8 mouse cellular contexts compared by ENCODE assay signal in genomic region chr17:87797688-87798291, GRCm38 (mm10). TPM values are rescaled to one million over a fixed set of nuclear protein-coding genes. Genes with fewer than 3 reads are reported as not detected.
DNase-seq lines count a peak whose midpoint lies in the region; ATAC-seq lines count a peak whose summit lies in the region.

TSS of gene Kcnk12 (minus strand) at chr17:87797994.

- H3K9ac ChIP-seq in forebrain, embryonic 16.5 days (replicated peaks; ENCODE audit: low read depth, low read length): peak within 1 kb of the TSS; percentile 59
- H3K9ac ChIP-seq in neural tube, embryonic 11.5 days (ENCODE audit: low read length): peak within 1 kb of the TSS; percentile 32

- H3K36me3 ChIP-seq in forebrain, embryonic 16.5 days (ENCODE audit: control insufficient read depth, insufficient read depth): no peaks in the 10 kb centered on the region
- no peaks in the 10 kb centered on the region for H3K36me3 ChIP-seq in limb, embryonic 10.5 days
- no peaks in the 10 kb centered on the region for H3K36me3 ChIP-seq in neural tube, embryonic 11.5 days (ENCODE audit: control insufficient read depth, insufficient read depth, low read length)

- H3K27me3 ChIP-seq in forebrain, embryonic 16.5 days (replicated peaks; ENCODE audit: control insufficient read depth, insufficient read depth, low read length): peaks cover 53% of the 10 kb centered on the region
- peaks cover 81% of the 10 kb centered on the region for H3K27me3 ChIP-seq in limb, embryonic 10.5 days (ENCODE audit: low read depth, poor library complexity, severe bottlenecking)
- peaks cover 55% of the 10 kb centered on the region for H3K27me3 ChIP-seq in neural tube, embryonic 11.5 days (ENCODE audit: control insufficient read depth, insufficient read depth, low read length)

- intact Hi-C loops in gastrocnemius, postnatal 14 days (cut with DNase I; ENCODE audit: low total_unique reads): no loop called here

- WGBS in forebrain, embryonic 16.5 days: 0% methylated on average over 46 of the region's 46 CpGs
- under 1% methylated on average over 46 of the region's 46 CpGs for WGBS in limb, embryonic 10.5 days
- WGBS in neural tube, embryonic 11.5 days: under 1% methylated on average over 45 of the region's 46 CpGs

- ATAC-seq in forebrain, embryonic 16.5 days: peak; percentile 89
- ATAC-seq in neural tube, embryonic 11.5 days (ENCODE audit: insufficient read depth, low FRiP score, low TSS enrichment): peak; percentile 74

- H3K4me1 ChIP-seq in forebrain, embryonic 16.5 days (replicated peaks; ENCODE audit: control insufficient read depth, insufficient read depth, low read length): peaks cover 33% of the 10 kb centered on the region
- peaks cover 22% of the 10 kb centered on the region for H3K4me1 ChIP-seq in limb, embryonic 10.5 days
- peaks cover 20% of the 10 kb centered on the region for H3K4me1 ChIP-seq in neural tube, embryonic 11.5 days (ENCODE audit: control insufficient read depth, insufficient read depth, low read length)

- H3K27ac ChIP-seq in forebrain, embryonic 16.5 days (ENCODE audit: low read length): no peak within 1 kb of the TSS
- no peak within 1 kb of the TSS for H3K27ac ChIP-seq in limb, embryonic 10.5 days
- H3K27ac ChIP-seq in neural tube, embryonic 11.5 days (ENCODE audit: low read depth, low read length): no peak within 1 kb of the TSS

- no peaks in the 10 kb centered on the region for H3K9me3 ChIP-seq in forebrain, embryonic 16.5 days (ENCODE audit: control insufficient read depth, low read length)
- no peaks in the 10 kb centered on the region for H3K9me3 ChIP-seq in limb, embryonic 10.5 days (replicated peaks)
- no peaks in the 10 kb centered on the region for H3K9me3 ChIP-seq in neural tube, embryonic 11.5 days (ENCODE audit: control insufficient read depth, low read length)

- peak within 1 kb of the TSS; percentile 96 for H3K4me2 ChIP-seq in forebrain, embryonic 16.5 days (ENCODE audit: low read length)
- peak within 1 kb of the TSS; percentile 97 for H3K4me2 ChIP-seq in neural tube, embryonic 11.5 days (ENCODE audit: low read depth)

- peak; percentile 19 for DNase-seq in gastrocnemius, postnatal 10 days
- no peak for DNase-seq in gastrocnemius, postnatal 14 days
- peak; percentile 88 for DNase-seq in cerebellum, adult 11 months
- DNase-seq in kidney, adult 11 months: peak; percentile 6
- peak; percentile 75 for DNase-seq in limb, embryonic 10.5 days (ENCODE audit: low spot score)
- DNase-seq in neural tube, embryonic 11.5 days (ENCODE audit: low spot score): peak; percentile 77
- DNase-seq in urinary bladder, postnatal 25 days (ENCODE audit: low spot score): no peak

- H3K4me3 ChIP-seq in forebrain, embryonic 16.5 days (replicated peaks; ENCODE audit: low read length): peak within 1 kb of the TSS; percentile 54
- H3K4me3 ChIP-seq in limb, embryonic 10.5 days: peak within 1 kb of the TSS; percentile 53
- peak within 1 kb of the TSS; percentile 49 for H3K4me3 ChIP-seq in neural tube, embryonic 11.5 days (ENCODE audit: low read depth, low read length)

RNA-seq across cellular contexts. Expression of gene Kcnk12, which starts in this region (rescaled TPM):
- total RNA-seq in gastrocnemius, postnatal 10 days (2021): not detected
- not detected for total RNA-seq in gastrocnemius, postnatal 14 days (2021)
- 0.82 and 1.3 TPM in 2 replicates for polyA plus RNA-seq in forebrain, embryonic 16.5 days (2015; fragmentation: Nextera tagmentation; extraction: Ambion mirVana)
- not detected in 2 replicates for polyA plus RNA-seq in limb, embryonic 10.5 days (2016; fragmentation: Nextera tagmentation; extraction: Ambion mirVana)
- polyA plus RNA-seq in neural tube, embryonic 11.5 days (2014; fragmentation: Nextera tagmentation; extraction: Ambion mirVana): 0.31 and 0.39 TPM in 2 replicates

Comparison
In these comparisons a context has a peak if more than half of its experiments do, and no peak if none do; other contexts are left out.
1. Peak in DNase-seq in gastrocnemius, postnatal 10 days; RNA of the gene not detected or under 1 TPM.
2. Peak in DNase-seq and H3K4me3 ChIP-seq in limb, embryonic 10.5 days; RNA of the gene not detected or under 1 TPM.
3. Peak in DNase-seq, ATAC-seq, H3K4me3 ChIP-seq, H3K9ac ChIP-seq and H3K4me2 ChIP-seq in neural tube, embryonic 11.5 days; RNA of the gene not detected or under 1 TPM.
4. DNase-seq: peak in cerebellum, adult 11 months (single experiment) and kidney, adult 11 months (single experiment); none in gastrocnemius, postnatal 14 days (single experiment) and urinary bladder, postnatal 25 days (single experiment).
5. Peak in every context shown above with its lines, with median percentiles within 50 percentile points of each other: H3K4me3 ChIP-seq.